ENCODE assay signal across 19 mouse cellular contexts in the genomic region with DNA sequence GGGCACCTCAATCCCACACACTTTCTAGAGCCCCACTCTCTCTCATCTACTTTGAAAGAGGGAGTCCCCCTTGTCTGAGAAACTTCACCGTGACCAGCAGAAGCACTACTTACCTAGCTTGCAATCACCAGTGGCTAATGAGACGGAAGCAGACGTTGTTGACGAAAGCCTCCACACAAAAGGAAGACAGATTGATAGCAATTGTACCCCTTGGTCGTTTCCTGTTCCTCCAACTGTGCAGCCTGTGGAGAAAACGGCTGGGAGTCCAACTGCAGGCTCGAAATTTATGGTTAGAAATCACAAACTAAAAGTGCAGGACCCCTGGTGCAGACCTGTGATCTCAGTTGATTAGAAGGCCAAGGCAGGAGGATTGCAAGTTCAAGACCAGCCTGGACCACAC.
DNase-seq lines count a peak whose midpoint lies in the region; ATAC-seq and TF ChIP-seq lines count a peak whose summit lies in the region.
"Had no signal": no experiment of that assay in that cellular context is flagged by ENCODE, and none has a peak within 500 bp of the region (broad histone marks: within the 10 kb centered on the region; RNA-seq: fewer than 3 reads in every experiment).

No protein-coding gene starts in this region.

- H3K9me3 ChIP-seq in kidney, postnatal 0 days (replicated peaks; ENCODE audit: low read length) = no peaks in the 10 kb centered on the region
- H3K9me3 ChIP-seq: forebrain, embryonic 15.5 days; intestine, embryonic 15.5 days had no signal

- no peak for ATAC-seq in kidney, postnatal 0 days (replicated peaks; ENCODE audit: low FRiP score, low read depth)
- peak; percentile 61 for ATAC-seq in granulocyte monocyte progenitor cell, adult 5-6 weeks (replicated peaks; ENCODE audit: poor library complexity, severe bottlenecking)
- ATAC-seq: activated CD4-positive, CD25-positive, alpha-beta regulatory T cell, adult 4 months; forebrain, embryonic 15.5 days; intestine, embryonic 15.5 days had no signal

- no peak overlapping the region for H3K9ac ChIP-seq in kidney, postnatal 0 days (ENCODE audit: low read depth, low read length)
- H3K9ac ChIP-seq: embryonic facial prominence, embryonic 12.5 days; forebrain, embryonic 15.5 days; heart, embryonic 12.5 days; hindbrain, embryonic 14.5 days; intestine, embryonic 15.5 days had no signal

- no peaks in the 10 kb centered on the region for H3K27me3 ChIP-seq in kidney, postnatal 0 days (ENCODE audit: insufficient read depth, low read length)
- H3K27me3 ChIP-seq: embryonic facial prominence, embryonic 12.5 days; forebrain, embryonic 15.5 days; heart, embryonic 12.5 days; intestine, embryonic 15.5 days had no signal

- H3K4me3 ChIP-seq in kidney, postnatal 0 days (replicated peaks; ENCODE audit: low read depth, low read length) = no peak overlapping the region
- H3K4me3 ChIP-seq: embryonic facial prominence, embryonic 12.5 days; forebrain, embryonic 15.5 days; heart, embryonic 12.5 days; hindbrain, embryonic 10.5 days; intestine, embryonic 15.5 days had no signal

- no peak overlapping the region for H3K27ac ChIP-seq in kidney, postnatal 0 days
- H3K27ac ChIP-seq: embryonic facial prominence, embryonic 12.5 days; forebrain, embryonic 15.5 days; hindbrain, embryonic 10.5 days; hindbrain, embryonic 14.5 days; intestine, embryonic 15.5 days had no signal

- no peak overlapping the region for H3K4me2 ChIP-seq in kidney, postnatal 0 days (ENCODE audit: low read length)
- H3K4me2 ChIP-seq: embryonic facial prominence, embryonic 12.5 days; forebrain, embryonic 15.5 days; heart, embryonic 12.5 days; hindbrain, embryonic 14.5 days; intestine, embryonic 15.5 days had no signal

- DNase-seq in kidney, postnatal 0 days (ENCODE audit: low spot score) = peak; percentile 40
- no peak for DNase-seq in kidney, postnatal 25 days
- peak; percentile 60 for DNase-seq in R1 (ENCODE audit: low read depth, low spot score)
- DNase-seq in mesoderm, embryonic 11.5 days (ENCODE audit: low read depth, low spot score) = peak; percentile 37
- no peak for DNase-seq in gastrocnemius, postnatal 14 days
- no peak for DNase-seq in thymus, postnatal 10 days (ENCODE audit: low spot score in 2 of 2)
- DNase-seq: adrenal gland, postnatal 14 days; B cell, adult 2 months; cerebellum, adult 18-20 months; cerebellum, adult 9-11 months; gastrocnemius, postnatal 10 days had no signal

- WGBS in kidney, postnatal 0 days = 10% methylated on average over 7 of the region's 7 CpGs

- no peaks in the 10 kb centered on the region for H3K4me1 ChIP-seq in kidney, postnatal 0 days (replicated peaks; ENCODE audit: insufficient read depth, low read length)
- H3K4me1 ChIP-seq: embryonic facial prominence, embryonic 12.5 days; heart, embryonic 12.5 days; intestine, embryonic 15.5 days had no signal

- intact Hi-C loops in gastrocnemius, postnatal 14 days (cut with DNase I; ENCODE audit: low total_unique reads) = no loop called here

- H3K36me3 ChIP-seq in kidney, postnatal 0 days (ENCODE audit: insufficient read depth, low read length) = no peaks in the 10 kb centered on the region
- H3K36me3 ChIP-seq: embryonic facial prominence, embryonic 12.5 days; forebrain, embryonic 15.5 days; heart, embryonic 12.5 days; hindbrain, embryonic 10.5 days; intestine, embryonic 15.5 days had no signal

- no peak for TF ChIP-seq CTCF in kidney, postnatal 0 days (IDR thresholded peaks at IDR 0.05; ENCODE audit: low read depth)

Comparison
In these comparisons a context has a peak if more than half of its experiments do, and no peak if none do; other contexts are left out.
1. DNase-seq: peak in kidney, postnatal 0 days (single experiment), R1 (single experiment) and mesoderm, embryonic 11.5 days (single experiment); none in kidney, postnatal 25 days (0 of 2), gastrocnemius, postnatal 14 days (single experiment) and thymus, postnatal 10 days (0 of 2).